Mouse (Mus musculus): Measurements from ENCODE around the gene L3mbtl2. TPM values are rescaled to one million over a fixed set of nuclear protein-coding genes. Genes with fewer than 3 reads are reported as not detected.

L3mbtl2 gene
- polyA plus RNA-seq, 1 experiment from 2014 or later: 26.3 TPM

GRCm38 (mm10) chr15:81709686-81710085 is 46.0 kb downstream of the L3mbtl2 start:
- Histone ChIP-seq H3K27ac (no peak overlapping the region), H3K4me1 (no peaks in the 10 kb centered on the region), H3K4me2 (no peak overlapping the region), H3K4me3 (replicated peaks) (no peak overlapping the region), H3K36me3 (peaks cover 92% of the 10 kb centered on the region), H3K27me3 (no peaks in the 10 kb centered on the region), H3K9me3 (replicated peaks) (no peaks in the 10 kb centered on the region), H3K9ac (no peak overlapping the region)
- 97% methylated on average over 1 of the region's 1 CpGs for WGBS
- no peak for ATAC-seq (replicated peaks; ENCODE audit: low FRiP score)

GRCm38 (mm10) chr15:81710801-81711200 is 47.1 kb downstream of the L3mbtl2 start:
- Histone ChIP-seq H3K27ac (no peak overlapping the region), H3K9ac (no peak overlapping the region), H3K4me3 (replicated peaks) (no peak overlapping the region), H3K27me3 (no peaks in the 10 kb centered on the region), H3K9me3 (replicated peaks) (no peaks in the 10 kb centered on the region), H3K4me2 (no peak overlapping the region), H3K4me1 (no peaks in the 10 kb centered on the region), H3K36me3 (peaks cover 91% of the 10 kb centered on the region)
- 81% methylated on average over 4 of the region's 4 CpGs for WGBS
- no peak for ATAC-seq (replicated peaks; ENCODE audit: low FRiP score)

GRCm38 (mm10) chr15:81713742-81714141 is 50.1 kb downstream of the L3mbtl2 start:
- Histone ChIP-seq H3K4me3 (replicated peaks) (no peak overlapping the region), H3K9ac (no peak overlapping the region), H3K4me2 (no peak overlapping the region), H3K36me3 (peaks cover 92% of the 10 kb centered on the region), H3K4me1 (no peaks in the 10 kb centered on the region), H3K27me3 (no peaks in the 10 kb centered on the region), H3K9me3 (replicated peaks) (no peaks in the 10 kb centered on the region), H3K27ac (no peak overlapping the region)
- no peak for ATAC-seq (replicated peaks; ENCODE audit: low FRiP score)
- WGBS: 83% methylated on average over 6 of the region's 6 CpGs

- 92% methylated on average over 9 of the region's 9 CpGs for WGBS
- H3K4me3 ChIP-seq (replicated peaks): no peak overlapping the region
- H3K27ac ChIP-seq: no peak overlapping the region
- no peak overlapping the region for H3K4me2 ChIP-seq
- ATAC-seq (replicated peaks; ENCODE audit: low FRiP score): no peak; the same call in 1 of the 2 replicates
- no peaks in the 10 kb centered on the region for H3K4me1 ChIP-seq
- no peak overlapping the region for H3K9ac ChIP-seq
- H3K9me3 ChIP-seq (replicated peaks): no peaks in the 10 kb centered on the region
- no peaks in the 10 kb centered on the region for H3K27me3 ChIP-seq
- peaks cover 94% of the 10 kb centered on the region for H3K36me3 ChIP-seq
These were observed 54.8 kb downstream of the L3mbtl2 start for GRCm38 (mm10) chr15:81718336-81719138.

GRCm38 (mm10) chr15:81719139-81719531 is 55.4 kb downstream of the L3mbtl2 start:
- Histone ChIP-seq H3K9ac (no peak overlapping the region), H3K27me3 (no peaks in the 10 kb centered on the region), H3K27ac (no peak overlapping the region), H3K9me3 (replicated peaks) (no peaks in the 10 kb centered on the region), H3K4me1 (no peaks in the 10 kb centered on the region), H3K4me2 (no peak overlapping the region), H3K36me3 (peaks cover 94% of the 10 kb centered on the region), H3K4me3 (replicated peaks) (no peak overlapping the region)
- 89% methylated on average over 6 of the region's 6 CpGs for WGBS
- ATAC-seq (replicated peaks; ENCODE audit: low FRiP score): no peak

GRCm38 (mm10) chr15:81722361-81722760 is 58.7 kb downstream of the L3mbtl2 start:
- Histone ChIP-seq H3K36me3 (peaks cover 91% of the 10 kb centered on the region), H3K27ac (no peak overlapping the region), H3K9me3 (replicated peaks) (no peaks in the 10 kb centered on the region), H3K4me2 (no peak overlapping the region), H3K4me1 (peaks cover 12% of the 10 kb centered on the region), H3K9ac (no peak overlapping the region), H3K4me3 (replicated peaks) (no peak overlapping the region), H3K27me3 (no peaks in the 10 kb centered on the region)
- 91% methylated on average over 5 of the region's 5 CpGs for WGBS
- no peak for ATAC-seq (replicated peaks; ENCODE audit: low FRiP score)

GRCm38 (mm10) chr15:81723653-81724052 is 60.0 kb downstream of the L3mbtl2 start:
- Histone ChIP-seq H3K4me1 (peaks cover 25% of the 10 kb centered on the region), H3K27me3 (no peaks in the 10 kb centered on the region), H3K4me3 (replicated peaks) (no peak overlapping the region), H3K9me3 (replicated peaks) (no peaks in the 10 kb centered on the region), H3K27ac (no peak overlapping the region), H3K9ac (no peak overlapping the region), H3K4me2 (no peak overlapping the region), H3K36me3 (peaks cover 78% of the 10 kb centered on the region)
- ATAC-seq (replicated peaks; ENCODE audit: low FRiP score): no peak
- 90% methylated on average over 11 of the region's 11 CpGs for WGBS

GRCm38 (mm10) chr15:81725965-81726364 is 62.3 kb downstream of the L3mbtl2 start:
- 98% methylated on average over 8 of the region's 8 CpGs for WGBS
- no peak for ATAC-seq (replicated peaks; ENCODE audit: low FRiP score)
- H3K27me3 ChIP-seq: no peaks in the 10 kb centered on the region
- peaks cover 31% of the 10 kb centered on the region for H3K4me1 ChIP-seq
- H3K36me3 ChIP-seq: peaks cover 55% of the 10 kb centered on the region
- no peak overlapping the region for H3K27ac ChIP-seq
- no peak overlapping the region for H3K9ac ChIP-seq
- no peak overlapping the region for H3K4me3 ChIP-seq (replicated peaks)
- no peak overlapping the region for H3K4me2 ChIP-seq
- no peaks in the 10 kb centered on the region for H3K9me3 ChIP-seq (replicated peaks)

GRCm38 (mm10) chr15:81729241-81729791 is 65.6 kb downstream of the L3mbtl2 start:
- H3K4me3 ChIP-seq (replicated peaks): peak overlapping the region; percentile 99
- peak; percentile 57; the same call in 1 of the 2 replicates for ATAC-seq (replicated peaks; ENCODE audit: low FRiP score)
- H3K4me1 ChIP-seq: peaks cover 31% of the 10 kb centered on the region
- H3K9ac ChIP-seq: peak overlapping the region; percentile 92
- peak overlapping the region; percentile 90 for H3K4me2 ChIP-seq
- H3K9me3 ChIP-seq (replicated peaks): no peaks in the 10 kb centered on the region
- WGBS: under 1% methylated on average over 48 of the region's 49 CpGs
- peaks cover 22% of the 10 kb centered on the region for H3K36me3 ChIP-seq
- 0 out of 2 replicates have a peak, but pooled peaks cover 3% of the 10 kb centered on the region for H3K27me3 ChIP-seq
- H3K27ac ChIP-seq: peak overlapping the region; percentile 78

- no peaks in the 10 kb centered on the region for H3K9me3 ChIP-seq (replicated peaks)
- H3K36me3 ChIP-seq: peaks cover 17% of the 10 kb centered on the region
- H3K4me2 ChIP-seq: peak overlapping the region; percentile 90
- WGBS: 5% methylated on average over 41 of the region's 41 CpGs
- H3K27ac ChIP-seq: peak overlapping the region; percentile 78
- peak; percentile 99 for ATAC-seq (replicated peaks; ENCODE audit: low FRiP score)
- H3K4me3 ChIP-seq (replicated peaks): peak overlapping the region; percentile 99
- H3K9ac ChIP-seq: peak overlapping the region; percentile 92
- H3K4me1 ChIP-seq: peaks cover 31% of the 10 kb centered on the region
- H3K27me3 ChIP-seq: 0 out of 2 replicates have a peak, but pooled peaks cover 3% of the 10 kb centered on the region
These were observed 66.3 kb downstream of the L3mbtl2 start for GRCm38 (mm10) chr15:81729792-81730635.

- H3K4me3 ChIP-seq (replicated peaks): no peak overlapping the region
- H3K9me3 ChIP-seq (replicated peaks): no peaks in the 10 kb centered on the region
- H3K4me2 ChIP-seq: no peak overlapping the region
- H3K4me1 ChIP-seq: no peaks in the 10 kb centered on the region
- H3K27me3 ChIP-seq: 0 out of 2 replicates have a peak, but pooled peaks cover 3% of the 10 kb centered on the region
- H3K9ac ChIP-seq: no peak overlapping the region
- no peak for ATAC-seq (replicated peaks; ENCODE audit: low FRiP score)
- H3K27ac ChIP-seq: no peak overlapping the region
- whole genome bisulfite sequencing: 57% methylated on average over 3 of the region's 3 CpGs
- no peaks in the 10 kb centered on the region for H3K36me3 ChIP-seq
These were observed 71.4 kb downstream of the L3mbtl2 start for GRCm38 (mm10) chr15:81735075-81735474.
